Mouse (Mus musculus) retina, adult 2 months (tissue): ENCODE data around the gene Lgals9.

Experiments used
- DNase-seq: peaks from one replicate; pipeline ENCODE4 v3.0.0-alpha.2; 2012; ENCODE audit warnings: low read depth, low spot score

Gene Lgals9

DNA sequence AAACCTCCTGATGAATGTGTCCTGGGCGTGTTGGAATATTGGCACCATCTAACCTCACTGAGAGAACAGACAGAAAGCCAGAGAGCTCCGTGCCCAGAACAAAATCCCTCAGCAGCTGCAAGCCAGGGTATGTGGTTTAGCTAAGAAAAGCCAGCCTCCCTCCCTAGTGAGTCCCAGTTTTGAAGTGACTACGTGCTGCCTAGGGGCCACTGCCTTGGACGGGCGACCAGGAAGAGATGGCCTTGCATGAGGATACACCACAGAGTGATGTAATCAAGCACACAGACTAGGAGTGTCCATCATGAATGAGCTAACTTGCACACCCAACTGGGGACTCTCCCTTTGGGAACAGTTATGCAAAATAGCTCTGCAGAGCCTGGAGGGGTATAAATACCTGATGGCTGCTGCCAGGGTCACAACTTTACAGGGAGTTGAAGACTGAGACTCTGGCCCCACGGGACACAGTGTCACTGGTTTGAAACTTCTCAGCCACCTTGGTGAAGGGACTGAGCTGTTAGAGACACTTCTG is 64.3 kb downstream of the Lgals9 start, which contains the start of gene Nos2:
Gene Nos2, plus strand, starts transcription at position 377 of the 529 bp plus-strand sequence.
- no peak for DNase-seq

DNA sequence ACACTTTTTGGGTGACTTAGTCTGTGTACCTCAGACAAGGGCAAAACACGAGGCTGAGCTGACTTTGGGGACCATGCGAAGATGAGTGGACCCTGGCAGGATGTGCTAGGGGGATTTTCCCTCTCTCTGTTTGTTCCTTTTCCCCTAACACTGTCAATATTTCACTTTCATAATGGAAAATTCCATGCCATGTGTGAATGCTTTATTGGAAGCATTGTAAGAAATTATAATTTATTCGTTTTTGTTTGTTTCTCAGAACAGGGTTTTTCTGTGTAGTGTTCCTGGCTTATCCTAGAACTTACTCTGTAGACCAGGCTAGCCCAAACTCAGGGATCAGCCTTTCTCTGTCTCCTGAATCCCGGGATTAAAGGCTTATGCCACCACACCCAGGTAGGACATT is 65.0 kb downstream of the Lgals9 start:
- no peak for DNase-seq

DNA sequence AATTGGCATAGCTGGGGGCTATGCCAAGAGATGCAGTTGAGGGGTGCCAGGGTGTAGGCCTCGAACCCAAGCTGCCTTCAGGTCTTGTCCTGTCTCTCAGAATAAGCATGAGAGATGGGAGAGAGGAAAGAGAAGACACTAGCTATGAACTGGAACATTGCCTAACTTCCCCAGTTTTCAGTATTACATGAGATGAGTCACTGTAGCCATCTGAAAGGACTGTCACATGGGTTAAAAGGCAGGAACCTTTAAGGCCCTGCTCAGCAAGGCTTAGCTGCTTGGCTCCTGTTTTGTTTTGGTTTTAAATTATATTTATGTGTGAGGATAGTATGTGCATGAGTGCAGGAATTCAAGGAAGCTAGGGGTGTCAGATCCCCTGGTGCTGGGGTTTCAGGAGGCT is 68.3 kb downstream of the Lgals9 start:
- DNase-seq, result no peak

GRCm38 (mm10) chr11:78915473-78915872 is 69.3 kb downstream of the Lgals9 start:
- DNase-seq, result no peak
